Mouse (Mus musculus): ENCODE data around the gene Idua. TPM values are rescaled to one million over a fixed set of nuclear protein-coding genes. Genes with fewer than 3 reads are reported as not detected.

The Idua gene
- polyA plus RNA-seq, 1 experiment from 2014 or later = 5.7 TPM

DNA sequence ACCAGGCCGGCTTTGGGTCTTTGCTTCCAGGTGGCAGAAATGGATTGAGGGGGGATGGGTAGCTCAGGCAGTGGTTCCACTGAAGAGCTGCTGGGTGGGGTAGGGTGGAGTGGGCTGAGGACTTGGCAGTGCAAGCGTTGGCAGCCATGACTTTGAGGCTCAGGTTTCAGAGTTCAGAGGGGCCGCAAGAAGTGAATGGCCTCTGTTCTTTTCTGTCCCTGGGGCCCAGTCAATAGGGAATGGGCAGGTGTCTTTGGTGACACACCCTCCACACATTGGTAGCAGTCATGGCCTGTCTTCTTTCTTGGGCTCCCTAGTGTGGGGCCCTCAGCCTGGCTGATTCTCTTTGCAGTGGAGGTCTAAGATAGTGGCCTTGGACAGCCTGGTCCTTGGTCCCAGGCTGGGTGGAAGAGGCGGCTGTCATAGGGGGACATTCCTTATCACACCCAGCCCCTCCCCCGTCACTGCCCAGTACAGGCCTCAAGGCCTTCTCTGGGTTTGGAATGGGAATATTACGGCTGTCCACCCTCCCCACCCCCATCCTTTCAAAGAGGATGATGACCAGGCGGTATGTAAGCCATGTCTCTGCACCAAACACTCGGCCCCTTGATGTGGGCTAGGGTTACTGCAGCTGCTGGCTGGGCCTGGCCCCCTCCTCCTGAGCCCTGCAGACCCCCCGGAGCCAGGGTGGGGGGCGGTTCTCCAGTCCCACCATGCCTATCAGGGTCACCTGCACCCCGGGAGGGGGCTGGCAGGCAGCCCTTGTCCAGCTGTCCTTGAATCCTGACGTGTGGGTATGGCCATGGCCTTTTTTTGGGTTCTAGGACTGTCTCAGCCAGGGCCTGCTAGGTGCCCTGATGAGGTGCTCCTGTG, 43.9 kb downstream of the Idua start:
- ATAC-seq (no peak), DNase-seq (ENCODE audit: low spot score) (no peak)
- H3K4me3 ChIP-seq (ENCODE audit: low read depth, low read length) = no peak overlapping the region
- WGBS = 87% methylated on average over 12 of the region's 12 CpGs
- H3K27me3 ChIP-seq (replicated peaks; ENCODE audit: control insufficient read depth, insufficient read depth, low read length) = no peaks in the 10 kb centered on the region
- H3K9ac ChIP-seq (ENCODE audit: low read length) = no peak overlapping the region
- no peaks in the 10 kb centered on the region for H3K9me3 ChIP-seq (replicated peaks; ENCODE audit: control insufficient read depth, low read length)
- H3K4me1 ChIP-seq (ENCODE audit: control insufficient read depth, insufficient read depth, low read length) = no peaks in the 10 kb centered on the region
- peaks cover 24% of the 10 kb centered on the region for H3K36me3 ChIP-seq (ENCODE audit: control insufficient read depth, insufficient read depth, low read length)
- H3K27ac ChIP-seq (ENCODE audit: low read depth, low read length) = no peak overlapping the region
- H3K4me2 ChIP-seq (ENCODE audit: low read length) = no peak overlapping the region

DNA sequence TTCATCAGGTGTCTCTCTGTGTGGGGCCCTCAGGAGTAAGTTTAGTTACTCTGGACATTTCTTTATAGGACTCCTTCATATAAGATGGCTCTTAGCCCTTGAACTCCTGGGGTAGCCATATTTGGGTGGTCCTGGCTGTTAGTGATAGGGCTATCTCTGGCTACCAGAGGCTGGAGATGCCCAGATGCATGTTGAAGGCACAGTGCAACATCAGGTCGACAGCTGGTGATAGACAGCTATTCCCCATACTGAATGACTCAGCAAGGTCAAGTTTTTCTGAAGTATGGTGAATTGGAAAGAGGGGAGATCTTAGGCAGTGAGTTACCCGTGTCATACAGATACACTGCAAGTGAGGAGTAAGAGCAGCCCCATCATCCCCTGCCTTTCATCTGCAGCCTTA, 47.6 kb downstream of the Idua start:
- no peaks in the 10 kb centered on the region for H3K9me3 ChIP-seq (replicated peaks; ENCODE audit: control insufficient read depth, low read length)
- no peak overlapping the region for H3K9ac ChIP-seq (ENCODE audit: low read length)
- no peak overlapping the region for H3K27ac ChIP-seq (ENCODE audit: low read depth, low read length)
- ATAC-seq (no peak), DNase-seq (ENCODE audit: low spot score) (no peak)
- 96% methylated on average over 2 of the region's 2 CpGs for WGBS
- no peak overlapping the region for H3K4me2 ChIP-seq (ENCODE audit: low read length)
- no peak overlapping the region for H3K4me3 ChIP-seq (ENCODE audit: low read depth, low read length)
- no peaks in the 10 kb centered on the region for H3K4me1 ChIP-seq (ENCODE audit: control insufficient read depth, insufficient read depth, low read length)
- H3K27me3 ChIP-seq (replicated peaks; ENCODE audit: control insufficient read depth, insufficient read depth, low read length) = no peaks in the 10 kb centered on the region
- H3K36me3 ChIP-seq (ENCODE audit: control insufficient read depth, insufficient read depth, low read length) = peaks cover 24% of the 10 kb centered on the region

DNA sequence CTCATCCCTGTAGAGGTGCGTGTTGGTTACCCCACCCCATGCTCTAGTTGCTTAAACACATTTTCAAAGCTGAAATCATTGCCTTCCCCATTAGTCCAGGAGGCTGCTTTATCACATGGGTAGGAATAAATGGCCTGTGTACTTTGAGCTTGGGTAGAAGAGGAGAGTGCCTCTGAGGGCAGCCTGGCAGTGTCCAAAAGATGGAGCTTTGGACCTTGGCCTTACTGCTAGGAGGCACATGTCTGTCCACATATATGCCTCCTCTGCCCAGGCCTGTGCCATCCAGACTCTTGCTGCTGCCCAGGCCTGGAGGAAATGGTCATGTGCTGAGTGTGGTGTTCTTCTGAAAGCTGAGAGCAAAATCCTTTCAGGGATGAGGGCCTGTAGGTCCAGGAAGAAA, 48.3 kb downstream of the Idua start:
- Histone ChIP-seq H3K27me3 (replicated peaks; ENCODE audit: control insufficient read depth, insufficient read depth, low read length) (no peaks in the 10 kb centered on the region), H3K27ac (ENCODE audit: low read depth, low read length) (no peak overlapping the region), H3K4me3 (ENCODE audit: low read depth, low read length) (no peak overlapping the region), H3K9me3 (replicated peaks; ENCODE audit: control insufficient read depth, low read length) (no peaks in the 10 kb centered on the region), H3K36me3 (ENCODE audit: control insufficient read depth, insufficient read depth, low read length) (peaks cover 24% of the 10 kb centered on the region), H3K4me2 (ENCODE audit: low read length) (no peak overlapping the region), H3K4me1 (ENCODE audit: control insufficient read depth, insufficient read depth, low read length) (no peaks in the 10 kb centered on the region), H3K9ac (ENCODE audit: low read length) (no peak overlapping the region)
- ATAC-seq (no peak), DNase-seq (ENCODE audit: low spot score) (no peak)
- WGBS = 90% methylated on average over 1 of the region's 1 CpGs

DNA sequence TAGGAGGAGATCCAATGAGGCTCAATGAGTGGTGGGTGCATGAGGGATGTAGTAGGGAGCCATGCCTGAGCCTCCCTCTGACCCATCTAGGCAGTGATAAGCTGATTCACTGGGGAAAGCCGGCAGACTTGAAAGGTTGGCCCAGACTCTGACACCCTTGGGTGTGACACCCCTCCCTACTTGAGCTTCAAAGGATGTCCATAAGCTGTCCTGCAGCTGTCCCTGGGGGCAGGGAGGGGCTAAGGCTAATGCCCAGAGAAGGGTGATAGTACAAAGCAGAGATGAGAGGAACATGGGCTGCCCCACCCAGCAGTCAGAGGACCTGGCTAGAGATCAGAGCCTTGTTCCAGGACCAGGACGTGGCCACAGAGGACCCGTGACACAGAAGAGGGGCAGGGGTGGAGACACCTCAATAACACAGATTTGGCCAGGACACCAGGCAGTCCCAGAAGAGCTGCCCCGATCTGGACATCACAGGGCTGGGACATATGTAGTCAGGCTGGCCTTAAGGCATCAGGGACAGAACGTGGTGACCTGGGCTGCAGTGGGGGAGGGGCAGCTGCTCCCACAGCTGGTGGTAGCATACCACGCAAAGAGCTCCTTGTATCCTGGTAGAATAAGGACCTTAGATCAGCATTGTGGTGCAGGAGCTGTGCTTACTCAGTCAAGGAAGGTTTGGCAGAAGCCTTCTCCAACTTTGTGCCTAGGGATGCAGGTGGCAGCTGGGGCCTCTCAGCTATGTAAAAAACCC, 49.0 kb downstream of the Idua start:
- Histone ChIP-seq H3K27me3 (replicated peaks; ENCODE audit: control insufficient read depth, insufficient read depth, low read length) (no peaks in the 10 kb centered on the region), H3K4me1 (ENCODE audit: control insufficient read depth, insufficient read depth, low read length) (no peaks in the 10 kb centered on the region), H3K36me3 (ENCODE audit: control insufficient read depth, insufficient read depth, low read length) (peaks cover 24% of the 10 kb centered on the region), H3K9me3 (replicated peaks; ENCODE audit: control insufficient read depth, low read length) (no peaks in the 10 kb centered on the region), H3K27ac (ENCODE audit: low read depth, low read length) (no peak overlapping the region), H3K4me3 (ENCODE audit: low read depth, low read length) (no peak overlapping the region), H3K9ac (ENCODE audit: low read length) (no peak overlapping the region), H3K4me2 (ENCODE audit: low read length) (no peak overlapping the region)
- DNase-seq (ENCODE audit: low spot score) (no peak), ATAC-seq (no peak)
- WGBS = 62% methylated on average over 6 of the region's 6 CpGs

DNA sequence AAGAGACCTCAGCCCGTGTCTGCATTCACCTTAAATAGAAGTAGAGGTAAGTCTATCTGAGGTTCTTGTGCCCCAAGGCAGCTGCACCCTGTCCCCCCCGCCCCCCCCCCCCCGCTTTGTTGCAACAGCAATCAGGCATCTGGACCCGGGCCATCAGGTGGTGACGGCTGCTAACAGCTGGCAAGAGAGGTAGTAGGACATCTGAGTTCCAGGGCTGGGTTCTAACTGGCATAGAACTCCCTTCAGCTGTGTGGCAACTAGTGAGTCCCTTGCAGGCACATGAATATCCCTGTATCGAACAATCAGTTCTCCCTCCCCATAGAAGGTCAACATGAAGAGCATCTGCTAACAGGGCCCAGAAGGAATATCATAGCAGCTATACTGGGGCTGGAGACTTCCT, 51.8 kb downstream of the Idua start:
- no peaks in the 10 kb centered on the region for H3K9me3 ChIP-seq (replicated peaks; ENCODE audit: control insufficient read depth, low read length)
- no peak overlapping the region for H3K9ac ChIP-seq (ENCODE audit: low read length)
- H3K4me2 ChIP-seq (ENCODE audit: low read length) = no peak overlapping the region
- DNase-seq (ENCODE audit: low spot score) (no peak), ATAC-seq (no peak)
- no peak overlapping the region for H3K27ac ChIP-seq (ENCODE audit: low read depth, low read length)
- no peaks in the 10 kb centered on the region for H3K4me1 ChIP-seq (ENCODE audit: control insufficient read depth, insufficient read depth, low read length)
- 89% methylated on average over 6 of the region's 6 CpGs for WGBS
- no peak overlapping the region for H3K4me3 ChIP-seq (ENCODE audit: low read depth, low read length)
- no peaks in the 10 kb centered on the region for H3K27me3 ChIP-seq (replicated peaks; ENCODE audit: control insufficient read depth, insufficient read depth, low read length)
- 0 out of 2 replicates have a peak, but pooled peaks cover under 1% of the 10 kb centered on the region for H3K36me3 ChIP-seq (ENCODE audit: control insufficient read depth, insufficient read depth, low read length)

DNA sequence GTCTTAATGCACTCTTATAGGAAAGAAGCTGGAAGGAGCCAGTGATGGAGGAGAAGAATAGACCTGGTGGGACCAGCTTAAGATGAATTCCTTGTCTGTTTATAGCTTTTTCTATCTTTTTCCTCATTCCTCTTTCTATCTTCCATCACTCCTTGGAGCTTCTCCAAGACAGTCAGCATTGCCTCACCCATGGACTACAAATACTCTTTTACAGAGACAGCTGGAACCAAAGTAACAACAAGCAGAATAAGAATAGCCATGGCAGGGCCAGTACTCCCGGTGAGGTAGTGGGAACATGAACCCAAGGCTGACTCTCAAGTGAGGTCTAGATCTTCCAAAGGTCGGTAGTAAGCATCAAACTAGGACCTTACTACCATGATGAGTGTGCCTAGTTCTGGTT, 53.0 kb downstream of the Idua start:
- Histone ChIP-seq H3K36me3 (ENCODE audit: control insufficient read depth, insufficient read depth, low read length) (no peaks in the 10 kb centered on the region), H3K9me3 (replicated peaks; ENCODE audit: control insufficient read depth, low read length) (no peaks in the 10 kb centered on the region), H3K27ac (ENCODE audit: low read depth, low read length) (no peak overlapping the region), H3K4me1 (ENCODE audit: control insufficient read depth, insufficient read depth, low read length) (no peaks in the 10 kb centered on the region; the same call in 1 of the 2 replicates), H3K4me3 (ENCODE audit: low read depth, low read length) (no peak overlapping the region), H3K27me3 (replicated peaks; ENCODE audit: control insufficient read depth, insufficient read depth, low read length) (no peaks in the 10 kb centered on the region), H3K4me2 (ENCODE audit: low read length) (no peak overlapping the region), H3K9ac (ENCODE audit: low read length) (no peak overlapping the region)
- WGBS = 88% methylated on average over 2 of the region's 2 CpGs
- DNase-seq (ENCODE audit: low spot score) = no peak
- ATAC-seq = no peak

DNA sequence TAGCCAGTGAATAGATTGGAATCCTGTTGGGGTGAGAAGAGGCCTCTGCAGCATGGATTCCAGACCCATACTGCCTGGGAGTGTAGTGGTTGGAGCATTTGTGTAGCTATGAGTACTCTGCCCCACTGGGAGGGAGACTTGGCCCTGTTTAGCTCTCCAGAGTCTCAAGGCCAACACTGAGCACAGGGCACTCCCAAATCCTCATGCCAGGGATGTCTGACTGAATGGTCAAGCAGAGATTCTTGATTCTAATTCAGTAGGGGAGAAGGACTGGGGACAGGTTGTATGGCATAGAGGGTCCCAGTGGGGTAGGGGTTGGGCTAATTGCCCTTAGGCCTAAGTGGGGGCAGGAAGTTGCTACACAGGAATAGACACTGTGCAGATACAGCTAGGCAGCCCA, 53.6 kb downstream of the Idua start:
- DNase-seq (ENCODE audit: low spot score) = no peak
- no peak overlapping the region for H3K4me3 ChIP-seq (ENCODE audit: low read depth, low read length)
- no peaks in the 10 kb centered on the region for H3K36me3 ChIP-seq (ENCODE audit: control insufficient read depth, insufficient read depth, low read length)
- no peaks in the 10 kb centered on the region for H3K9me3 ChIP-seq (replicated peaks; ENCODE audit: control insufficient read depth, low read length)
- no peaks in the 10 kb centered on the region; the same call in 1 of the 2 replicates for H3K4me1 ChIP-seq (ENCODE audit: control insufficient read depth, insufficient read depth, low read length)
- no peak overlapping the region for H3K27ac ChIP-seq (ENCODE audit: low read depth, low read length)
- H3K27me3 ChIP-seq (replicated peaks; ENCODE audit: control insufficient read depth, insufficient read depth, low read length) = no peaks in the 10 kb centered on the region
- no peak for ATAC-seq
- H3K9ac ChIP-seq (ENCODE audit: low read length) = no peak overlapping the region
- H3K4me2 ChIP-seq (ENCODE audit: low read length) = no peak overlapping the region

DNA sequence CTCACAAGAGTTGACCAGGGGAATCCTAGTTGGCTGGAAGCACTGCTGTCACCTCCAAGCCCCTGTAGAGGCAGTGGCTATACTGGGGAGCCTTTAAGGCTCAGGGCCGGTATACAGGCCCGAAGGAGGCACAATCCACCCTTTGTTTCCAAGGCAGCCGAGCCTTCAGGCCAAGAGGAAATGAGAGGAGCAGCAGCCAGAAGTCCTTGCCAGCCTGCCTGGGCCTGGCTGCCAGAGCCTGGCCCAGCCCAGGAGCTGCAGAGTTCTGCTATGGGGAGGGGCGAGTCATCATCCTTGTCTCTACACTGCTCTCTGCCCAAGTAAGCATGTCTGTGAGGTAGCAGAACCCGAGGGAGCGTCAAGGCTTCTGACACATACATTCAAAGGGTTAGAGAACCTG, 54.0 kb downstream of the Idua start:
- Histone ChIP-seq H3K9ac (ENCODE audit: low read length) (no peak overlapping the region), H3K4me1 (ENCODE audit: control insufficient read depth, insufficient read depth, low read length) (no peaks in the 10 kb centered on the region; the same call in 1 of the 2 replicates), H3K4me2 (ENCODE audit: low read length) (no peak overlapping the region), H3K27me3 (replicated peaks; ENCODE audit: control insufficient read depth, insufficient read depth, low read length) (no peaks in the 10 kb centered on the region), H3K27ac (ENCODE audit: low read depth, low read length) (no peak overlapping the region), H3K9me3 (replicated peaks; ENCODE audit: control insufficient read depth, low read length) (no peaks in the 10 kb centered on the region), H3K36me3 (ENCODE audit: control insufficient read depth, insufficient read depth, low read length) (no peaks in the 10 kb centered on the region), H3K4me3 (ENCODE audit: low read depth, low read length) (no peak overlapping the region)
- DNase-seq (ENCODE audit: low spot score) = peak; percentile 19
- peak; percentile 34; the same call in 1 of the 2 replicates for ATAC-seq
- WGBS = 53% methylated on average over 6 of the region's 6 CpGs

DNA sequence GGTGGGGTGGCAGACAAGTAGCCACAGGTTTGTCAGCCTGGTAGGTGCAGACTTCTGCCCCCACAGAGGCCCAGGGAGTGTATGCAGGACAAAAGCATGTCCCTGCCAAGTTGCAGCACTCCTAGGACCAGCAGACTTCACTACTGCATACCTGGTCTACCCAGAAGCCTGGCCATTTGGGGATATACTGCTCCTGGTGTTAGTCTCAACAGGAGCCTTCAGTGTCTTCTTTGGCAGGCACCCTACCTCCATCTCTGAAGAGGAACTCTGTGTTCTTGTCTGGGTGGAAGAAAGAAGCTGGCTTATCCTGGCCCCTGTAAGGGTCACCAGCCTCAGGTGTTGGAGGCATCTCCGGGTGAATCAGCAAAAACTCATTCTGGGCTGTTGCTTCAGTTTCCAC, 55.8 kb downstream of the Idua start:
- Histone ChIP-seq H3K9me3 (replicated peaks; ENCODE audit: control insufficient read depth, low read length) (no peaks in the 10 kb centered on the region), H3K4me2 (ENCODE audit: low read length) (no peak overlapping the region), H3K27me3 (replicated peaks; ENCODE audit: control insufficient read depth, insufficient read depth, low read length) (no peaks in the 10 kb centered on the region), H3K4me1 (ENCODE audit: control insufficient read depth, insufficient read depth, low read length) (no peaks in the 10 kb centered on the region; the same call in 1 of the 2 replicates), H3K9ac (ENCODE audit: low read length) (no peak overlapping the region), H3K36me3 (ENCODE audit: control insufficient read depth, insufficient read depth, low read length) (no peaks in the 10 kb centered on the region), H3K27ac (ENCODE audit: low read depth, low read length) (no peak overlapping the region), H3K4me3 (ENCODE audit: low read depth, low read length) (no peak overlapping the region)
- WGBS = 78% methylated on average over 1 of the region's 1 CpGs
- ATAC-seq (no peak), DNase-seq (ENCODE audit: low spot score) (no peak)

Measured in forebrain, embryonic 14.5 days (tissue).